Mouse (Mus musculus): ENCODE data around the gene Erbb2. TPM values are rescaled to one million over a fixed set of nuclear protein-coding genes. Genes with fewer than 3 reads are reported as not detected.
A peak's percentile ranks its signal among the peaks of the same experiment; 100 is the strongest.

Gene Erbb2
- polyA plus RNA-seq, 1 experiment, result 4.0 TPM

GRCm38 (mm10) chr11:98390141-98390540, 22.1 kb upstream of the Erbb2 start:
- H3K4me3 ChIP-seq (ENCODE audit: extremely low read depth, insufficient read depth, insufficient read length), result no peak overlapping the region
- no peak overlapping the region for H3K27ac ChIP-seq (ENCODE audit: insufficient read depth, low read length)
- no peaks in the 10 kb centered on the region for H3K4me1 ChIP-seq (ENCODE audit: control insufficient read depth, insufficient read depth, insufficient read length)
- no peak for DNase-seq (ENCODE audit: low read depth in 1 of 2, low spot score in 2 of 2)
- 94% methylated on average over 12 of the region's 12 CpGs for WGBS
- TF ChIP-seq CTCF (IDR thresholded peaks at IDR 0.05; ENCODE audit: extremely low read depth, insufficient read depth, insufficient read length, insufficient replicate concordance) (no peak), POLR2A (IDR thresholded peaks at IDR 0.05; ENCODE audit: low read depth, low read length) (no peak)
- no peaks in the 10 kb centered on the region for H3K27me3 ChIP-seq (ENCODE audit: control insufficient read depth, insufficient read depth, low read length)
- no peaks in the 10 kb centered on the region for H3K36me3 ChIP-seq (ENCODE audit: control insufficient read depth, insufficient read depth, low read length)

GRCm38 (mm10) chr11:98392034-98392433, 20.2 kb upstream of the Erbb2 start:
- TF ChIP-seq POLR2A (IDR thresholded peaks at IDR 0.05; ENCODE audit: low read depth, low read length) (no peak), CTCF (IDR thresholded peaks at IDR 0.05; ENCODE audit: extremely low read depth, insufficient read depth, insufficient read length, insufficient replicate concordance) (no peak)
- H3K36me3 ChIP-seq (ENCODE audit: control insufficient read depth, insufficient read depth, low read length), result no peaks in the 10 kb centered on the region
- no peak for DNase-seq (ENCODE audit: low read depth in 1 of 2, low spot score in 2 of 2)
- no peak overlapping the region for H3K27ac ChIP-seq (ENCODE audit: insufficient read depth, low read length)
- no peaks in the 10 kb centered on the region for H3K27me3 ChIP-seq (ENCODE audit: control insufficient read depth, insufficient read depth, low read length)
- no peak overlapping the region for H3K4me3 ChIP-seq (ENCODE audit: extremely low read depth, insufficient read depth, insufficient read length)
- 70% methylated on average over 6 of the region's 8 CpGs for WGBS
- H3K4me1 ChIP-seq (ENCODE audit: control insufficient read depth, insufficient read depth, insufficient read length), result no peaks in the 10 kb centered on the region

- no peak overlapping the region for H3K4me3 ChIP-seq (ENCODE audit: extremely low read depth, insufficient read depth, insufficient read length)
- WGBS, result 45% methylated on average over 4 of the region's 4 CpGs
These were observed 19.6 kb upstream of the Erbb2 start for GRCm38 (mm10) chr11:98392645-98393044.

GRCm38 (mm10) chr11:98393317-98393716, 19.0 kb upstream of the Erbb2 start:
- Histone ChIP-seq H3K36me3 (ENCODE audit: control insufficient read depth, insufficient read depth, low read length) (no peaks in the 10 kb centered on the region), H3K27me3 (ENCODE audit: control insufficient read depth, insufficient read depth, low read length) (no peaks in the 10 kb centered on the region), H3K4me3 (ENCODE audit: extremely low read depth, insufficient read depth, insufficient read length) (no peak overlapping the region), H3K4me1 (ENCODE audit: control insufficient read depth, insufficient read depth, insufficient read length) (no peaks in the 10 kb centered on the region), H3K27ac (ENCODE audit: insufficient read depth, low read length) (peak overlapping the region; percentile 10; the same call in 1 of the 2 replicates)
- WGBS, result 14% methylated on average over 6 of the region's 6 CpGs
- no peak for DNase-seq (ENCODE audit: low read depth in 1 of 2, low spot score in 2 of 2)
- no peak for TF ChIP-seq CTCF (IDR thresholded peaks at IDR 0.05; ENCODE audit: extremely low read depth, insufficient read depth, insufficient read length, insufficient replicate concordance)
- no peak for TF ChIP-seq POLR2A (IDR thresholded peaks at IDR 0.05; ENCODE audit: low read depth, low read length)

More at GRCm38 (mm10) chr11:98392645-98393044, 19.6 kb upstream of the Erbb2 start:
- H3K36me3 ChIP-seq (ENCODE audit: control insufficient read depth, insufficient read depth, low read length), result no peaks in the 10 kb centered on the region
- H3K4me1 ChIP-seq (ENCODE audit: control insufficient read depth, insufficient read depth, insufficient read length), result no peaks in the 10 kb centered on the region
- no peak for DNase-seq (ENCODE audit: low read depth in 1 of 2, low spot score in 2 of 2)
- H3K27me3 ChIP-seq (ENCODE audit: control insufficient read depth, insufficient read depth, low read length), result no peaks in the 10 kb centered on the region
- TF ChIP-seq CTCF (IDR thresholded peaks at IDR 0.05; ENCODE audit: extremely low read depth, insufficient read depth, insufficient read length, insufficient replicate concordance), result no peak
- TF ChIP-seq POLR2A (IDR thresholded peaks at IDR 0.05; ENCODE audit: low read depth, low read length), result no peak
- no peak overlapping the region; the same call in 1 of the 2 replicates for H3K27ac ChIP-seq (ENCODE audit: insufficient read depth, low read length)

GRCm38 (mm10) chr11:98394301-98394700, 18.0 kb upstream of the Erbb2 start:
- no peak overlapping the region for H3K4me3 ChIP-seq (ENCODE audit: extremely low read depth, insufficient read depth, insufficient read length)
- 67% methylated on average over 6 of the region's 6 CpGs for WGBS
- TF ChIP-seq CTCF (IDR thresholded peaks at IDR 0.05; ENCODE audit: extremely low read depth, insufficient read depth, insufficient read length, insufficient replicate concordance) (no peak), POLR2A (IDR thresholded peaks at IDR 0.05; ENCODE audit: low read depth, low read length) (no peak)
- H3K4me1 ChIP-seq (ENCODE audit: control insufficient read depth, insufficient read depth, insufficient read length), result no peaks in the 10 kb centered on the region
- H3K36me3 ChIP-seq (ENCODE audit: control insufficient read depth, insufficient read depth, low read length), result no peaks in the 10 kb centered on the region
- H3K27ac ChIP-seq (ENCODE audit: insufficient read depth, low read length), result no peak overlapping the region
- no peaks in the 10 kb centered on the region for H3K27me3 ChIP-seq (ENCODE audit: control insufficient read depth, insufficient read depth, low read length)
- DNase-seq (ENCODE audit: low read depth in 1 of 2, low spot score in 2 of 2), result no peak

GRCm38 (mm10) chr11:98395041-98395440, 17.2 kb upstream of the Erbb2 start:
- no peak overlapping the region for H3K4me3 ChIP-seq (ENCODE audit: extremely low read depth, insufficient read depth, insufficient read length)
- no peaks in the 10 kb centered on the region for H3K27me3 ChIP-seq (ENCODE audit: control insufficient read depth, insufficient read depth, low read length)
- H3K4me1 ChIP-seq (ENCODE audit: control insufficient read depth, insufficient read depth, insufficient read length), result no peaks in the 10 kb centered on the region
- no peak for DNase-seq (ENCODE audit: low read depth in 1 of 2, low spot score in 2 of 2)
- TF ChIP-seq POLR2A (IDR thresholded peaks at IDR 0.05; ENCODE audit: low read depth, low read length) (no peak), CTCF (IDR thresholded peaks at IDR 0.05; ENCODE audit: extremely low read depth, insufficient read depth, insufficient read length, insufficient replicate concordance) (no peak)
- H3K36me3 ChIP-seq (ENCODE audit: control insufficient read depth, insufficient read depth, low read length), result no peaks in the 10 kb centered on the region
- no peak overlapping the region for H3K27ac ChIP-seq (ENCODE audit: insufficient read depth, low read length)
- WGBS, result 51% methylated on average over 4 of the region's 4 CpGs

GRCm38 (mm10) chr11:98397946-98398345, 14.3 kb upstream of the Erbb2 start:
- Histone ChIP-seq H3K4me1 (ENCODE audit: control insufficient read depth, insufficient read depth, insufficient read length) (peaks cover 3% of the 10 kb centered on the region; the same call in 1 of the 2 replicates), H3K36me3 (ENCODE audit: control insufficient read depth, insufficient read depth, low read length) (no peaks in the 10 kb centered on the region), H3K27me3 (ENCODE audit: control insufficient read depth, insufficient read depth, low read length) (no peaks in the 10 kb centered on the region), H3K27ac (ENCODE audit: insufficient read depth, low read length) (no peak overlapping the region), H3K4me3 (ENCODE audit: extremely low read depth, insufficient read depth, insufficient read length) (no peak overlapping the region)
- no peak for TF ChIP-seq CTCF (IDR thresholded peaks at IDR 0.05; ENCODE audit: extremely low read depth, insufficient read depth, insufficient read length, insufficient replicate concordance)
- TF ChIP-seq POLR2A (IDR thresholded peaks at IDR 0.05; ENCODE audit: low read depth, low read length), result no peak
- WGBS, result 97% methylated on average over 7 of the region's 7 CpGs
- DNase-seq (ENCODE audit: low read depth in 1 of 2, low spot score in 2 of 2), result no peak

Data from spleen, adult 2 months (tissue).